19 mouse cellular contexts compared by ENCODE assay signal in genomic region chrX:119269126-119269525, GRCm38 (mm10).
"Had no signal": no experiment of that assay in that cellular context is flagged by ENCODE, and none has a peak within 500 bp of the region (broad histone marks: within the 10 kb centered on the region; RNA-seq: fewer than 3 reads in every experiment).

No protein-coding gene starts in this region.

- H3K27ac ChIP-seq: midbrain, embryonic 10.5 days; midbrain, embryonic 12.5 days; neural tube, embryonic 13.5 days; neural tube, embryonic 15.5 days had no signal

- ATAC-seq: midbrain, embryonic 16.5 days had no signal

- H3K4me1 ChIP-seq: midbrain, embryonic 10.5 days; midbrain, embryonic 12.5 days; neural tube, embryonic 13.5 days; neural tube, embryonic 15.5 days had no signal

- DNase-seq: lung, adult 18-20 months; lung, embryonic 14.5 days; lung, postnatal 10 days; lung, postnatal 4 days; midbrain, embryonic 14.5 days; retina, postnatal 1 day; right cerebral cortex, adult 18-20 months; right cerebral cortex, postnatal 25 days; right cerebral cortex, postnatal 4 days; spleen, adult 18-20 months; thymus, adult 18-20 months; thymus, postnatal 14 days; thymus, postnatal 36 days had no signal

- H3K9me3 ChIP-seq: midbrain, embryonic 10.5 days; midbrain, embryonic 12.5 days; neural tube, embryonic 13.5 days; neural tube, embryonic 15.5 days had no signal

- H3K36me3 ChIP-seq: midbrain, embryonic 10.5 days; midbrain, embryonic 12.5 days; neural tube, embryonic 13.5 days; neural tube, embryonic 15.5 days had no signal

- H3K9ac ChIP-seq: lung, embryonic 14.5 days; midbrain, embryonic 12.5 days; neural tube, embryonic 13.5 days; neural tube, embryonic 15.5 days had no signal

- H3K27me3 ChIP-seq: midbrain, embryonic 12.5 days; neural tube, embryonic 13.5 days; neural tube, embryonic 15.5 days had no signal

- H3K4me2 ChIP-seq: lung, embryonic 14.5 days; midbrain, embryonic 12.5 days; neural tube, embryonic 13.5 days; neural tube, embryonic 15.5 days had no signal

- H3K4me3 ChIP-seq: midbrain, embryonic 10.5 days; midbrain, embryonic 12.5 days; myocyte; neural tube, embryonic 13.5 days; neural tube, embryonic 15.5 days had no signal
